Mouse (Mus musculus) liver, embryonic 14.5 days (tissue): ENCODE results near the gene Sufu.

Source experiments
- CTCF ChIP-seq: IDR thresholded peaks from 2 replicates; pipeline ENCODE4 v1.5.1; 2016; ENCODE audit warnings: antibody characterized with exemption, low read depth, control low read depth
- EP300 ChIP-seq: IDR thresholded peaks from 2 replicates; pipeline ENCODE4 v1.6.1; 2016; ENCODE audit warnings: antibody characterized with exemption, low read depth

DNA sequence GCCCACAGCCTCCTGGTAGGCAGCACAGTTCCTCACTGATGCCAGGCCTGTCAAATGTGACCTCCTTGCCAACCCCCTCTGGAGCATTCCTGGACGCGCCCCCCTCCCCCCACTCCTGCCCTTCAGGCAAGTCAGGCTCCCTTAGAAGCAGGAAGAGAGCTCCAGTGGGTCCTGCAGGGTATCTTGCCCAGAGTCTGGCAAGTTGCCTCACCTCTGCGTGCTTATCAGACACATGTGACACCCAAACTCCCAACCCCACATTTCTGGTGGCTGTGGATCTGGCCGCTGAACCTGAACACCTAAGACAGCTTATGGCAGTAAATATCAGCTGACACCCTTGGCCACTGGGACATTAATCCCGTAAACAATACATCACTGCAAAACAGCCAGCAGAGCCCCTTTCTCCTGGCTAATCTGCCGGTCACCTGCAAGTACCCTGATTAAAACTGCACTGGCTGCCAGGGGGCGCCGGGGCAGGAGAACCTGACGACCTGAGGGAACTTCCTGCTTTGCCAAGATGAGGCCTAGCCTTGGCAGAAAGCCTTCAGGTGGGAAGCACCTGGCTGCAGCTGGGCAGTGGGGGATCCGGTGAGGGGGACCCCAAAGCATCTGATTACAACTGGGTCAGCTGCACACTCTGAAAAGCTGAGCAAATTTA lies 135.5 kb downstream of the Sufu start:
- TF ChIP-seq EP300: peak; percentile 29; the same call in 1 of the 2 replicates
- TF ChIP-seq CTCF: 0 out of 2 replicates have a peak, but pooled peaks have one; percentile 6
